Mouse (Mus musculus) C2C12 (cell line): ENCODE data around the gene Trpc3. TPM values are rescaled to one million over a fixed set of nuclear protein-coding genes. Genes with fewer than 3 reads are reported as not detected.
"Not testable (repeated sequence)": the region's sequence is repeated elsewhere in the genome, so short reads cannot be mapped to it uniquely, and the experiment has no call there.

Experiments used
- H3K27me3 ChIP-seq: one replicate; pipeline ENCODE4 v1.6.1; 2011; ENCODE audit not compliant: control insufficient read depth, insufficient read depth, insufficient read length
- H3K36me3 ChIP-seq: one replicate; pipeline ENCODE4 v1.6.1; 2011; ENCODE audit not compliant: control insufficient read depth, insufficient read depth
- H3K4me3 ChIP-seq: one replicate; pipeline ENCODE4 v1.5.1; 2011; ENCODE audit warnings: mild to moderate bottlenecking, control low read depth; ENCODE audit not compliant: poor library complexity, insufficient read depth, severe bottlenecking
- H3K79me2 ChIP-seq: one replicate; pipeline ENCODE4 v1.6.1; 2011; ENCODE audit not compliant: control insufficient read depth, insufficient read depth
- H3K79me3 ChIP-seq: one replicate; pipeline ENCODE4 v1.6.1; 2011; ENCODE audit warnings: low read depth, control low read depth
- H3ac ChIP-seq: one replicate; pipeline ENCODE3; 2011; ENCODE audit warnings: low read depth; ENCODE audit not compliant: control insufficient read depth, insufficient read length
- CEBPB ChIP-seq: IDR thresholded peaks from one replicate; pipeline ENCODE4 v1.6.1; 2011; ENCODE audit warnings: low read depth, mild to moderate bottlenecking, control low read depth, moderate library complexity
- CTCF ChIP-seq: IDR thresholded peaks from one replicate; pipeline ENCODE4 v1.5.1; 2011; ENCODE audit not compliant: control insufficient read depth, insufficient read depth, insufficient read length
- FOSL1 ChIP-seq: IDR thresholded peaks from one replicate; pipeline ENCODE4 v1.8.0; 2011; ENCODE audit warnings: mild to moderate bottlenecking, low read length; ENCODE audit not compliant: poor library complexity, insufficient read depth, severe bottlenecking
- MAX ChIP-seq: IDR thresholded peaks from one replicate; pipeline ENCODE4 v1.6.1; 2011; ENCODE audit warnings: mild to moderate bottlenecking, control low read depth
- MYOD1 ChIP-seq: IDR thresholded peaks from one replicate; pipeline ENCODE4 v1.6.1; 2011; ENCODE audit warnings: low read depth; ENCODE audit not compliant: control insufficient read depth, insufficient read length
- MYOG ChIP-seq: IDR thresholded peaks from one replicate; pipeline ENCODE4 v1.6.1; 2011; ENCODE audit not compliant: control insufficient read depth, insufficient read length; ENCODE audit errors: extremely low read depth
- USF1 ChIP-seq: IDR thresholded peaks from one replicate; pipeline ENCODE4 v1.6.1; 2011; ENCODE audit warnings: low read depth, mild to moderate bottlenecking, control low read depth, moderate library complexity
- polyA plus RNA-seq: library from polyadenylated mRNA; unstranded; fragments of >200 nt; fragmentation: generic; extraction: Trizol; gene quantifications from one replicate; pipeline ENCODE4 v1.2.1, GENCODE M21; 2012; ENCODE audit warnings: missing spikeins

Trpc3 gene
- polyA plus RNA-seq, 1 experiment, result not detected

GRCm38 (mm10) chr3:36626803-36627202 lies 63.2 kb downstream of the Trpc3 start:
- Histone ChIP-seq H3K4me3 (no peak overlapping the region), H3K27me3 (no peaks in the 10 kb centered on the region), H3K36me3 (no peaks in the 10 kb centered on the region), H3K79me2 (no peaks in the 10 kb centered on the region), H3K79me3 (no peaks in the 10 kb centered on the region), H3ac (no peak overlapping the region)
- TF ChIP-seq MYOD1 (no peak), FOSL1 (no peak), CTCF (no peak), USF1 (no peak), MYOG (no peak), CEBPB (no peak), MAX (no peak)

- TF ChIP-seq FOSL1 (no peak), MAX (no peak), CTCF (no peak), CEBPB (no peak), MYOG (no peak), MYOD1 (no peak), USF1 (no peak)
- H3K79me3 ChIP-seq, result no peaks in the 10 kb centered on the region
- H3K79me2 ChIP-seq, result no peaks in the 10 kb centered on the region
- H3K36me3 ChIP-seq, result no peaks in the 10 kb centered on the region
- no peak overlapping the region for H3ac ChIP-seq
- H3K4me3 ChIP-seq, result no peak overlapping the region
- no peaks in the 10 kb centered on the region for H3K27me3 ChIP-seq
These were observed 71.8 kb downstream of the Trpc3 start for GRCm38 (mm10) chr3:36618181-36618580.

GRCm38 (mm10) chr3:36613908-36614255 lies 76.1 kb downstream of the Trpc3 start:
- H3K79me2 ChIP-seq, result no peaks in the 10 kb centered on the region
- no peak overlapping the region for H3ac ChIP-seq
- no peak overlapping the region for H3K4me3 ChIP-seq
- no peaks in the 10 kb centered on the region for H3K36me3 ChIP-seq
- no peak for TF ChIP-seq CEBPB
- TF ChIP-seq CTCF, result no peak
- TF ChIP-seq USF1, result no peak
- no peaks in the 10 kb centered on the region for H3K79me3 ChIP-seq
- no peaks in the 10 kb centered on the region for H3K27me3 ChIP-seq

- no peaks in the 10 kb centered on the region for H3K79me2 ChIP-seq
- H3K79me3 ChIP-seq, result no peaks in the 10 kb centered on the region
- peak within 1 kb of the TSS; percentile 37 for H3K4me3 ChIP-seq
- H3ac ChIP-seq, result peak within 1 kb of the TSS; percentile 77
- no peaks in the 10 kb centered on the region for H3K36me3 ChIP-seq
- H3K27me3 ChIP-seq, result no peaks in the 10 kb centered on the region
- TF ChIP-seq CTCF, result no peak
- no peak for TF ChIP-seq MAX
- TF ChIP-seq MYOG, result no peak
- TF ChIP-seq CEBPB, result no peak
- no peak for TF ChIP-seq MYOD1
- no peak for TF ChIP-seq FOSL1
- TF ChIP-seq USF1, result peak; percentile 82
These were observed 76.6 kb downstream of the Trpc3 start, which contains the start of gene Bbs7 for GRCm38 (mm10) chr3:36613202-36613907. Gene Bbs7, minus strand, starts transcription at chr3:36613477.

DNA sequence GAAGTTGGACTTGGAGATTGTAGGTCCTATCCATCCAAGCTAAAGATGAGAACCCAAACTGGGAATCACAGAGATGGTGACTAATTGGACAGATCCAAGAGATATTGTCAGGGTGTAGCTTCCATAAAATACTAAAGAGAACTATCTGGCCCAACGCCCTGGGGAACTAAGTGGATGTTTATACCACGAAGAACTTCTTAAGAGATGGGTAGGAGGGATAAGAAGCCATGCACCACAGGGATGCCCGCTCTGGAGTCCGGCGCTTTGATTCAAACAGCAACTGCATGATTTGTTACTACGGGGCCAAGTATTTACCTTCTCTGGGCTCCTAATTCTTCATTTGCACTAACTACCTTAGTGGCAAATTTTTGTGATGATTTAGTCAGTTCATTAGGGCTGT lies 77.3 kb downstream of the Trpc3 start:
- no peak for TF ChIP-seq MYOD1
- TF ChIP-seq CTCF, result no peak
- no peak for TF ChIP-seq FOSL1
- no peak for TF ChIP-seq USF1
- peak overlapping the region; percentile 37 for H3K4me3 ChIP-seq
- no peaks in the 10 kb centered on the region for H3K79me3 ChIP-seq
- H3ac ChIP-seq, result peak overlapping the region; percentile 77
- H3K79me2 ChIP-seq, result no peaks in the 10 kb centered on the region
- H3K27me3 ChIP-seq, result no peaks in the 10 kb centered on the region
- no peaks in the 10 kb centered on the region for H3K36me3 ChIP-seq

GRCm38 (mm10) chr3:36605894-36606783 lies 83.8 kb downstream of the Trpc3 start:
- no peak overlapping the region for H3ac ChIP-seq
- H3K79me2 ChIP-seq, result no peaks in the 10 kb centered on the region
- H3K79me3 ChIP-seq, result no peaks in the 10 kb centered on the region
- no peak for TF ChIP-seq CEBPB
- TF ChIP-seq FOSL1, result no peak
- no peak for TF ChIP-seq USF1
- no peak for TF ChIP-seq MYOD1
- no peak for TF ChIP-seq CTCF
- TF ChIP-seq MYOG, result no peak
- no peak for TF ChIP-seq MAX
- peaks cover 3% of the 10 kb centered on the region for H3K36me3 ChIP-seq
- H3K4me3 ChIP-seq, result no peak overlapping the region
- H3K27me3 ChIP-seq, result no peaks in the 10 kb centered on the region

DNA sequence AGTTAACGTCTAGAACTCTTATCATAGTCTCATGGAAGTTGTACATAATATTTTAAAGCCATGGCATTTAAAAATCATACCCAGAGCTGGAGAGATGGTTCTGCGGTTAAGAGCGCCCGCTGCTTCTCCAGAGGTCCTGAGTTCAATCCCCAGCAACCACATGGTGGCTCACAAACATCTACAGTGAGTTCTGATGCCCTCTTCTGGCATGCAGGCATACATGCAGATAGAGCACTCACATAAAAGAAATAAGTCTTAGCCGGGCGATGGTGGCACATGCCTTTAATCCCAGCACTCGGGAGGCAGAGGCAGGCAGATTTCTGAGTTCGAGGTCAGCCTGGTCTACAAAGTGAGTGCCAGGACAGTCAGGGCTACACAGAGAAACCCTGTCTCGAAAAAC lies 90.2 kb downstream of the Trpc3 start:
- H3K79me3 ChIP-seq, H3K79me2 ChIP-seq, H3ac ChIP-seq, H3K4me3 ChIP-seq, H3K27me3 ChIP-seq, H3K36me3 ChIP-seq: not testable (repeated sequence)
